Mouse (Mus musculus): ENCODE results near the gene Fam83f. TPM values are rescaled to one million over a fixed set of nuclear protein-coding genes. Genes with fewer than 3 reads are reported as not detected.
A peak's percentile ranks its signal among the peaks of the same experiment; 100 is the strongest.

Fam83f gene
- polyA plus RNA-seq, 1 experiment from 2014 or later: 0.12 TPM

DNA sequence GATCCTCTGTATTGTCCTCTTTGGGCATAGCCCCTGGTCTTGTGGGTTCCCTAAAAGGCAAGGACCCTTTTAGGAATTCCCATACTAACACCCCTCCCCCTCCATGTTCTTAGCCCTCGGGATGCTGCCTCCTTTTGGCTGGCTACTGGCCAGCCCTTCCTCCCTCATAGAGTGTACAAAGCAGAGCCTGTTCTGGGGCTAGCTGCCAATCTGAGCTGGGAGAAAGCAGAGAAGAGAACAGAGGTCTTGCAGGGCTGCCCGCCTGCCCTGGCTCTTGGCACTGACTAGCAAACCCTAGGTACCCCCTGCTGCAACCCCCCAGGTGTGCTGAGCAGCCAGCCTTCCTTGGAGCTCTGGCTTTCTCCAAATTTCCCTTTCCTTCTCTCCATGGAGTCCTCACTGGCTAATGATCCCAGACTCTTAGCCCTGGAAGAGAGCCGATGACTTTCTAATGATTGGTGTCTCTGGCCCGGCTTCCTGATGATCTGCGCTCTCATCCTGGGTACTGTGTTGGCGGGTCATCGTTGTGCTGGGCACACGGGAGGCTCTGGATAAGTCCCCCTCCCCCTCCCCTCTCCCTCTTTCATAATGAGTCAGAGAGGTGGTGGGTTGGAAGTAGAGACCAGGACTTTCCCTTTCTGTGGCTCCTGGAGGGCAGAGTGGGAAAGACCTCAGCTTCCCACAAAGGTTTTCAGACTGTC is 8.0 kb downstream of the Fam83f start:
- Histone ChIP-seq H3K9ac (peak overlapping the region; percentile 49; the same call in 1 of the 2 replicates), H3K9me3 (no peaks in the 10 kb centered on the region), H3K27ac (peak overlapping the region; percentile 50; the same call in 1 of the 2 replicates), H3K4me1 (replicated peaks) (peaks cover 56% of the 10 kb centered on the region), H3K4me3 (no peak overlapping the region), H3K36me3 (no peaks in the 10 kb centered on the region), H3K27me3 (peaks cover 7% of the 10 kb centered on the region), H3K4me2 (no peak overlapping the region)
- 50% methylated on average over 8 of the region's 8 CpGs for WGBS
- ATAC-seq (ENCODE audit: low FRiP score): peak; percentile 52; the same call in 1 of the 2 replicates

DNA sequence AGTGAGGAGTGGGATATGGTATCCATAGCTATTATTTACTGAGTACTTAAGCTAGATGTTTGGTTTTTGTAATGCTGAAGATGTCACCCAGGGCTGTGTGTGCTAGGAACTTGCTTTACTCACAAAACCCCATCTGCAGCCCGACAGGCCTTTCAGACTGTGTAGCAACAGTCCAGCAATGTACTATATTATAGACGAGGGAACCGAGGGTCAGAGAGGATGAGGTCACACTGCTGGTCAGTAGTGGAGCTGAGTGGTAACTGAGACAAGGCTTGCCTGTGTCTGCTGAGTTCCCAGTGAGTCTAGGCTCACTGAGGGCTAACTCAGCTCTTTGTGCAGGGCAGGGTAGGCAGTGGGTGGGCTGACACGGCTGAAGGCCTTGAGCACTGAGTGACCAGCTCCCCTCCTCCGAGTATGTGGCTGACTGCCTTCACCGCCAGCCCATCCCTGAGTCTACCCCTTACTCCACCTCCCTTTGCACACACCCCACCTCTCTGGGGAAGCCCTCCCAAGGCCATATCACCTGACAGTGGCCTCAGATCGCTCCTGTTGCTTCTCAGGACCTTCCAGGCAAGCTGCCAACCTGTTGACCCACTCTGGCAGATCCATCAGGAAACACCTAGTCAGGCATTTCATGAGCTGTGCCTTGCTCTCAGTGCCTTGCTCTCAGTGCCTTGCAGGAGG is 8.8 kb downstream of the Fam83f start:
- no peak overlapping the region for H3K4me2 ChIP-seq
- H3K27me3 ChIP-seq: no peaks in the 10 kb centered on the region
- no peak for ATAC-seq (ENCODE audit: low FRiP score)
- H3K4me3 ChIP-seq: no peak overlapping the region
- peaks cover 64% of the 10 kb centered on the region for H3K4me1 ChIP-seq (replicated peaks)
- H3K36me3 ChIP-seq: no peaks in the 10 kb centered on the region
- H3K9me3 ChIP-seq: no peaks in the 10 kb centered on the region
- no peak overlapping the region for H3K9ac ChIP-seq
- 67% methylated on average over 7 of the region's 7 CpGs for WGBS
- H3K27ac ChIP-seq: no peak overlapping the region

DNA sequence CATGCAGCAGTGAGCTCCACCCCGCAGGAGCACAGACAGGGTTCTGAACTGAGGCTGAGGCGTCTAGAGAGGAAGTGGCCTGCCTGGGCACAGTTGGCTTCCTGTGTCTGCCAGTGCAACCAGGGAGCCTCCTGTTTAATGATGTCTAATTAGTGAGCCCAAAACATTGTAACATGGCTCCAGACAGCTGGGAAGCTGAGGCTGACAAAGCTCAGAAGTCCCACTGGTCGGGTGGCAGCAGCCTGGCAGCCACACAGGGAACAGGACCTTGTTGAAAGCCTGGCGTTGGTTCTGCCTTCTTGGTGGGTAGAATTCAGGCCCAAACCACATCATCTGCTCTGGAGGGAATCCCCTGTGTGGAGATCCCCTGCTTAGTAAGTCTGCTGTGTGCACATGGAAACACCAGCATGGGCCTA is 9.8 kb downstream of the Fam83f start:
- Histone ChIP-seq H3K9ac (no peak overlapping the region), H3K27ac (peak overlapping the region; percentile 8; the same call in 1 of the 2 replicates), H3K9me3 (no peaks in the 10 kb centered on the region), H3K4me1 (replicated peaks) (peaks cover 74% of the 10 kb centered on the region), H3K36me3 (no peaks in the 10 kb centered on the region), H3K4me3 (no peak overlapping the region), H3K27me3 (no peaks in the 10 kb centered on the region), H3K4me2 (no peak overlapping the region)
- 68% methylated on average over 4 of the region's 4 CpGs for WGBS
- no peak for ATAC-seq (ENCODE audit: low FRiP score)

DNA sequence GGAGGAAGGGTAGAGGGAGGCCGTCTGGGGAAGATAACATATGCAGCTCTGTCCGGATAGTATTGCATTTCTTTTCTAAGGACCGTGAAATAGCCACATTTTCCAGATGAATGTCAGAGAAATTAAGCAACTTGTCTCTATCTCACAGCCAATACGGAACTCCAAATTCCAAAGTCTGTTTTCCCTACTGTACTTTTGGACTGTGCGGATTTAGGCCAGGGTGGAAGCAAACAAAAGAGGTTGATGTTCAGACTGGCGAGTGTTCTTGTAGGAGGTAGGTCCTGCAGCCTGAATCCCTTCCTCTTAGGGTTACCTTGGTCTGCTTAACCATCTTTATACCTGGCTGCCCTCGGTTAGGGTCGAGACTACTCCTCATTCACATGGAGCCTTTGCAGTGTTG is 10.7 kb downstream of the Fam83f start:
- Histone ChIP-seq H3K4me1 (replicated peaks) (peaks cover 76% of the 10 kb centered on the region), H3K27ac (no peak overlapping the region), H3K27me3 (no peaks in the 10 kb centered on the region), H3K4me2 (no peak overlapping the region), H3K9me3 (no peaks in the 10 kb centered on the region), H3K36me3 (no peaks in the 10 kb centered on the region), H3K9ac (no peak overlapping the region), H3K4me3 (no peak overlapping the region)
- WGBS: 83% methylated on average over 8 of the region's 8 CpGs
- ATAC-seq (ENCODE audit: low FRiP score): no peak

DNA sequence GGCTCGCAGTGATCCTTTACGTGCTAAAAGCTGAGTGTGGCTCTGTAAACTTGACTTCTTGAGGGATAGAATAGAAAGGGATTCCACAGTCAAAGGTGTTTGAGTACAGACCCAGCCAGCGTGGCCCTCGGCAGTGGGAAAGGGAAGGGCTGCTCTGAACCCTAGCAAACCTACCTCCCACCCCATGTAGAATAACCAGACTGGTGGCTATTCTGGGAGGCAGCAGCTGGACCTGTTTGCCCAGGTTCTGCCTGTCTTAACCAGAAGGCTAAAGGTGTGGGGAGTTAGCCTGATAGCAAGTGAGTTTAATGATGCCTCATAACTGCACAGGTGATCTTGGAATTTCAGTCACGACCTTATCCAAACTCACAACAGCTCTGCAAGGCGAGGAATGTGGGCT is 11.5 kb downstream of the Fam83f start:
- H3K9me3 ChIP-seq: no peaks in the 10 kb centered on the region
- H3K4me1 ChIP-seq (replicated peaks): peaks cover 69% of the 10 kb centered on the region
- no peaks in the 10 kb centered on the region for H3K36me3 ChIP-seq
- no peak overlapping the region for H3K4me3 ChIP-seq
- no peak overlapping the region for H3K9ac ChIP-seq
- 0 out of 2 replicates have a peak, but pooled peaks cover 5% of the 10 kb centered on the region for H3K27me3 ChIP-seq
- no peak overlapping the region for H3K4me2 ChIP-seq
- WGBS: 93% methylated on average over 6 of the region's 6 CpGs
- H3K27ac ChIP-seq: no peak overlapping the region
- ATAC-seq (ENCODE audit: low FRiP score): no peak

GRCm38 (mm10) chr15:80683990-80684389 is 12.3 kb downstream of the Fam83f start:
- no peak for ATAC-seq (ENCODE audit: low FRiP score)
- Histone ChIP-seq H3K9me3 (no peaks in the 10 kb centered on the region), H3K4me1 (replicated peaks) (peaks cover 61% of the 10 kb centered on the region), H3K4me3 (no peak overlapping the region), H3K4me2 (no peak overlapping the region), H3K36me3 (no peaks in the 10 kb centered on the region), H3K27me3 (0 out of 2 replicates have a peak, but pooled peaks cover 5% of the 10 kb centered on the region), H3K9ac (no peak overlapping the region; the same call in 1 of the 2 replicates), H3K27ac (peak overlapping the region; percentile 18; the same call in 1 of the 2 replicates)
- WGBS: 55% methylated on average over 3 of the region's 3 CpGs

GRCm38 (mm10) chr15:80684786-80685602 is 13.3 kb downstream of the Fam83f start:
- Histone ChIP-seq H3K9ac (no peak overlapping the region; the same call in 1 of the 2 replicates), H3K36me3 (no peaks in the 10 kb centered on the region), H3K9me3 (no peaks in the 10 kb centered on the region), H3K4me3 (no peak overlapping the region), H3K27ac (peak overlapping the region; percentile 66), H3K4me1 (replicated peaks) (peaks cover 51% of the 10 kb centered on the region), H3K4me2 (no peak overlapping the region), H3K27me3 (0 out of 2 replicates have a peak, but pooled peaks cover 5% of the 10 kb centered on the region)
- whole genome bisulfite sequencing: 15% methylated on average over 8 of the region's 8 CpGs
- ATAC-seq (ENCODE audit: low FRiP score): 0 out of 2 replicates have a peak, but pooled peaks have one; percentile 21

DNA sequence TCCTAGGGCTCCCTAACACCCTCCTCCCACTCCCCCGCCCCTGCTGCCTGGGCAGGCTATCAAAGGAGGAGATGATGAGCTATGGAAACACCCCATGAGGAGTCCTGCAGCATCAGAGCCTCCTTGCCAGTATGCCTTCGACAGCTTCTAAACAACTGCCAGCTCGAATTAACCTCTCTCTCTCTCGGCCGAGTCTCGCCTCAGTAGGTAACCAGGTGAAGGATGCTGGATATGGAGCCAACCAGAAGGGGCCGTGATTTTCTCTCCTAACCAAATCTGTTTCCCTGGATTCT is 13.9 kb downstream of the Fam83f start:
- Histone ChIP-seq H3K4me1 (replicated peaks) (peaks cover 45% of the 10 kb centered on the region), H3K9me3 (no peaks in the 10 kb centered on the region), H3K36me3 (no peaks in the 10 kb centered on the region), H3K4me2 (no peak overlapping the region), H3K27me3 (0 out of 2 replicates have a peak, but pooled peaks cover 5% of the 10 kb centered on the region), H3K27ac (peak overlapping the region; percentile 66), H3K4me3 (no peak overlapping the region), H3K9ac (no peak overlapping the region)
- peak; percentile 50; the same call in 1 of the 2 replicates for ATAC-seq (ENCODE audit: low FRiP score)
- 22% methylated on average over 7 of the region's 7 CpGs for WGBS

DNA sequence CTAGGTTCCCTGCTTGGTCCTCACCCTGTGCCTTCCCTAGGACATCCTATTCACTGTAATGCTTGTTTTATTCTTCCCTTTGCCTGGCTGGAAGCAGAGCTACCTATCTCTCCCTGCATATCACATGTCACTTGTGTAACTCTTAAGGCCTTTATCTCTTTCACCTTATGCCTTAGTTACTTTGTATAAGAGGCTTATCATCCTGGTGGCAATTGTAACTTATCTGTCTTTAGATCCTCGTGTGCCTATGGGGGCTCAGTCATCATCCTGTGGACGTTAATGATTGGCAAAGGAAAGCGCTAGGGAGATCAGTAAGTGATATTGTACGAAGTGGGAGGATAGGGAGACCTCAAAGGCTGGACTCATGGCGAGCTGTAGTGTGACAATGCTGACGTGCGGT is 16.9 kb downstream of the Fam83f start:
- Histone ChIP-seq H3K27me3 (peaks cover 11% of the 10 kb centered on the region; the same call in 1 of the 2 replicates), H3K4me3 (no peak overlapping the region), H3K9ac (no peak overlapping the region), H3K9me3 (no peaks in the 10 kb centered on the region), H3K36me3 (no peaks in the 10 kb centered on the region), H3K4me2 (no peak overlapping the region), H3K27ac (no peak overlapping the region), H3K4me1 (replicated peaks) (peaks cover 43% of the 10 kb centered on the region)
- WGBS: 74% methylated on average over 7 of the region's 7 CpGs
- no peak for ATAC-seq (ENCODE audit: low FRiP score)

- Histone ChIP-seq H3K27me3 (peaks cover 7% of the 10 kb centered on the region; the same call in 1 of the 2 replicates), H3K4me1 (replicated peaks) (peaks cover 33% of the 10 kb centered on the region), H3K27ac (peak overlapping the region; percentile 48; the same call in 1 of the 2 replicates), H3K9me3 (no peaks in the 10 kb centered on the region), H3K9ac (0 out of 2 replicates have a peak overlapping the region, but pooled peaks have one; percentile 11), H3K4me3 (no peak overlapping the region), H3K36me3 (no peaks in the 10 kb centered on the region), H3K4me2 (no peak overlapping the region)
- WGBS: 20% methylated on average over 3 of the region's 3 CpGs
- ATAC-seq (ENCODE audit: low FRiP score): peak; percentile 38; the same call in 1 of the 2 replicates
Observed at GRCm38 (mm10) chr15:80693492-80693891, 21.8 kb downstream of the Fam83f start.

- H3K4me1 ChIP-seq (replicated peaks): peaks cover 33% of the 10 kb centered on the region
- H3K9me3 ChIP-seq: no peaks in the 10 kb centered on the region
- no peak overlapping the region for H3K4me3 ChIP-seq
- ATAC-seq (ENCODE audit: low FRiP score): peak; percentile 40; the same call in 1 of the 2 replicates
- peaks cover 11% of the 10 kb centered on the region; the same call in 1 of the 2 replicates for H3K27me3 ChIP-seq
- 21% methylated on average over 11 of the region's 11 CpGs for WGBS
- H3K27ac ChIP-seq: peak overlapping the region; percentile 48; the same call in 1 of the 2 replicates
- no peaks in the 10 kb centered on the region for H3K36me3 ChIP-seq
- H3K4me2 ChIP-seq: peak overlapping the region; percentile 40
- peak overlapping the region; percentile 61 for H3K9ac ChIP-seq
Observed at GRCm38 (mm10) chr15:80694125-80694910, 22.7 kb downstream of the Fam83f start.

All from hindbrain, embryonic 13.5 days (tissue).